Mouse (Mus musculus) small intestine, adult 2 months (tissue): ENCODE results near the gene Mex3a.

Source experiments
- CTCF ChIP-seq: fragments of 200-500 bp; IDR thresholded peaks from 2 replicates; pipeline ENCODE4 v1.5.1; 2012; ENCODE audit warnings: low read depth, mild to moderate bottlenecking, control low read depth, inconsistent platforms, low read length, moderate library complexity, mixed read lengths; ENCODE audit not compliant: insufficient replicate concordance, insufficient read length; ENCODE audit errors: extremely low read depth
- POLR2A ChIP-seq: fragments of 200-500 bp; IDR thresholded peaks from 2 replicates; pipeline ENCODE4 v1.6.1; 2012; ENCODE audit warnings: low read depth, mild to moderate bottlenecking, control low read depth, inconsistent platforms, low read length, moderate library complexity

- TF ChIP-seq CTCF (no peak), POLR2A (no peak)
These were observed 19.9 kb upstream of the Mex3a start for GRCm38 (mm10) chr3:88512141-88512895.
